Comparison of ENCODE assay signal across 26 mouse cellular contexts in the genomic region with DNA sequence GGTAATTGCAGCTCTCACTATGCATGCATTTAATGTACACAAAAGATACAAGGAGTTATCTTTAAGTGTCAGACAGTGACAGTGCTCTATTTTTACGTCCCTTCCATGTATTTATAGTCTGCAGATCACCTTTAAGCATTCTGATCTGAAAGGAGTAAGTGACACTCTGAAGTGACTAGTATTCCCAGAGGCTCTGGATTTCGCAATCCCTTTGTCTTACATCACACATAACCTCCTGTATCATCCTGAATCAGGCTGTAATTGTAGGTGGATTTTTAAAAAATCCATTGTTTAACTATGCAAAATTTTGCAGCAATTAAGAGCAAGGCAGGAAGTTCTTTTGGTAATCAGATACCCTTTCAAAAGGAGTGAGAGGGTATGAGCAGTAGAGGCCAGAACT.
"Had no signal": no experiment of that assay in that cellular context is flagged by ENCODE, and none has a peak within 500 bp of the region (broad histone marks: within the 10 kb centered on the region; RNA-seq: fewer than 3 reads in every experiment).

No protein-coding gene starts in this region.

- DNase-seq: gastrocnemius, postnatal 14 days; gastrocnemius, postnatal 36 days; heart, adult 2 months; heart, postnatal 14 days; heart, postnatal 36 days; kidney, adult 11 months; kidney, adult 2 months; kidney, adult 9 months; kidney, postnatal 14 days; kidney, postnatal 36 days; layer of hippocampus, adult 9-11 months; layer of hippocampus, postnatal 36 days; left cerebral cortex, postnatal 4 days had no signal

- H3K4me2 ChIP-seq: heart, embryonic 11.5 days; heart, embryonic 13.5 days; heart, embryonic 15.5 days; hindbrain, embryonic 13.5 days; hindbrain, embryonic 15.5 days; intestine, embryonic 15.5 days; kidney, embryonic 15.5 days; limb, embryonic 13.5 days; limb, embryonic 15.5 days; liver, embryonic 12.5 days had no signal

- H3K36me3 ChIP-seq: heart, embryonic 13.5 days; heart, embryonic 15.5 days; hindbrain, embryonic 13.5 days; hindbrain, embryonic 15.5 days; intestine, embryonic 15.5 days; kidney, embryonic 15.5 days; limb, embryonic 13.5 days; limb, embryonic 15.5 days; liver, embryonic 12.5 days had no signal

- H3K9ac ChIP-seq: heart, embryonic 13.5 days; heart, embryonic 15.5 days; hindbrain, embryonic 13.5 days; hindbrain, embryonic 15.5 days; intestine, embryonic 15.5 days; kidney, embryonic 15.5 days; limb, embryonic 13.5 days; limb, embryonic 15.5 days; liver, embryonic 12.5 days; liver, embryonic 14.5 days had no signal

- H3K9me3 ChIP-seq: heart, embryonic 13.5 days; heart, embryonic 15.5 days; hindbrain, embryonic 13.5 days; hindbrain, embryonic 15.5 days; intestine, embryonic 15.5 days; kidney, embryonic 15.5 days; limb, embryonic 13.5 days; limb, embryonic 15.5 days; liver, embryonic 12.5 days had no signal

- H3K4me3 ChIP-seq: heart, adult 2 months; heart, embryonic 13.5 days; heart, embryonic 15.5 days; hindbrain, embryonic 13.5 days; hindbrain, embryonic 15.5 days; intestine, embryonic 15.5 days; kidney, embryonic 15.5 days; limb, embryonic 13.5 days; limb, embryonic 15.5 days; liver, embryonic 12.5 days had no signal

- H3K4me1 ChIP-seq: hindbrain, embryonic 13.5 days; hindbrain, embryonic 15.5 days; intestine, embryonic 15.5 days; limb, embryonic 13.5 days; limb, embryonic 15.5 days; liver, embryonic 12.5 days had no signal

- H3K27ac ChIP-seq: heart, adult 2 months; heart, embryonic 13.5 days; heart, embryonic 15.5 days; hindbrain, embryonic 13.5 days; hindbrain, embryonic 15.5 days; intestine, embryonic 15.5 days; kidney, embryonic 15.5 days; kidney, postnatal 0 days; limb, embryonic 13.5 days; limb, embryonic 15.5 days; liver, embryonic 12.5 days; liver, embryonic 14.5 days had no signal

- ATAC-seq: inflammation-experienced regulatory T-cells, adult 6 months; intestine, embryonic 15.5 days; liver, embryonic 12.5 days had no signal

- H3K27me3 ChIP-seq: heart, embryonic 13.5 days; heart, embryonic 15.5 days; hindbrain, embryonic 13.5 days; hindbrain, embryonic 15.5 days; intestine, embryonic 15.5 days; kidney, embryonic 15.5 days; limb, embryonic 13.5 days; limb, embryonic 15.5 days; liver, embryonic 12.5 days had no signal
